Mouse (Mus musculus) cortical plate, adult 2 months (tissue): ENCODE measurements around the gene Chrm1.

Experiments
- CTCF ChIP-seq: fragments of 200-500 bp; IDR thresholded peaks from 2 replicates; pipeline ENCODE4 v1.5.1; 2011; ENCODE audit warnings: mild to moderate bottlenecking, control low read depth, low read length; ENCODE audit not compliant: insufficient read depth; ENCODE audit errors: extremely low read depth
- POLR2A ChIP-seq: fragments of 200-500 bp; IDR thresholded peaks from 2 replicates; pipeline ENCODE4 v1.6.1; 2011; ENCODE audit warnings: mild to moderate bottlenecking, low read length, control low read depth; ENCODE audit not compliant: insufficient read depth; ENCODE audit errors: extremely low read depth

GRCm38 (mm10) chr19:8723574-8724346 lies 60.2 kb downstream of the Chrm1 start:
- TF ChIP-seq POLR2A (no peak), CTCF (no peak)
